Mouse (Mus musculus) embryonic facial prominence, embryonic 15.5 days (tissue): ENCODE data around the gene Tacc2. TPM values are rescaled to one million over a fixed set of nuclear protein-coding genes. Genes with fewer than 3 reads are reported as not detected.

ENCODE experiments used
- ATAC-seq: fragments of 200-750 bp; cut with Nextera tagmentation; 2 replicates; pipeline ENCODE4 v1.8.0; 2017; ENCODE audit warnings: low read depth, moderate TSS enrichment; ENCODE audit not compliant: insufficient number of reproducible peaks, low FRiP score, low TSS enrichment
- H3K27ac ChIP-seq: fragments of 300-500 bp; sonication (generic); replicated peaks from 2 replicates; pipeline ENCODE4 v1.5.1; 2015; ENCODE audit warnings: mild to moderate bottlenecking, inconsistent platforms
- H3K27me3 ChIP-seq: fragments of 300-500 bp; sonication (generic); 2 replicates; pipeline ENCODE4 v1.6.1; 2015; ENCODE audit warnings: inconsistent platforms
- H3K36me3 ChIP-seq: fragments of 300-500 bp; sonication (generic); 2 replicates; pipeline ENCODE4 v1.6.1; 2015; ENCODE audit warnings: mild to moderate bottlenecking, inconsistent platforms
- H3K4me1 ChIP-seq: fragments of 300-500 bp; sonication (generic); 2 replicates; pipeline ENCODE4 v1.6.1; 2015; ENCODE audit warnings: inconsistent platforms
- H3K4me2 ChIP-seq: fragments of 300-500 bp; sonication (generic); replicated peaks from 2 replicates; pipeline ENCODE4 v1.6.1; 2015; ENCODE audit warnings: mild to moderate bottlenecking, inconsistent platforms
- H3K4me3 ChIP-seq: fragments of 300-500 bp; sonication (generic); replicated peaks from 2 replicates; pipeline ENCODE4 v1.5.1; 2015; ENCODE audit warnings: mild to moderate bottlenecking, inconsistent platforms
- H3K9ac ChIP-seq: fragments of 300-500 bp; sonication (generic); 2 replicates; pipeline ENCODE4 v1.6.1; 2015; ENCODE audit warnings: inconsistent platforms
- H3K9me3 ChIP-seq: fragments of 300-500 bp; sonication (generic); replicated peaks from 2 replicates; pipeline ENCODE4 v1.6.1; 2016; ENCODE audit warnings: inconsistent platforms
- WGBS: fragments of 180-500 bp; shearing (Covaris S2); methylation state at CpG from one replicate; pipeline ENCODE4 v1.1.7; 2015; 5-methylcytosine and 5-hydroxymethylcytosine counted together
- polyA plus RNA-seq: library from polyadenylated mRNA; unstranded; fragments of >200 nt; fragmentation: Nextera tagmentation; extraction: Ambion mirVana; gene quantifications from 2 replicates; pipeline ENCODE4 v1.2.1, GENCODE M21; 2015

Gene Tacc2
- polyA plus RNA-seq, 1 experiment from 2014 or later, result 46.0 TPM

DNA sequence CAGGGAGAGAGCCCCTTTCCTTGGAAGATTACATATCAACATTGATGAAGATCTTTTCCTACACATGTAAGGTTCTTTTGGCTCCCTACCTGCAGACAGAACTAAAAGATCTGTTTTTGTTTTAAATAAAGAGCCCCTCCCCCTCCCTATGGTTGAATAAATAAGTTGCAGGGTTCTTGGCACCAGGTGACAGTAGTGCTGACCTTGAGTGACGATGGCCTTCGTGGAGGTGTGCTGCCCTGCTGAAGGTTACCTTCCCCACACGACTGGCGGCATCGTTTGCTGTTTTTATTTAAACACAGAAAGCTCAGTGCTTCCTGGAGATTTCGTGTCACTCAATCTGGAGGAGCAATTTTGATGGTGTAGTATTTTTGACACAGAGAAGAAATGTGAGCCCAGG lies 113.6 kb downstream of the Tacc2 start:
- peaks cover 63% of the 10 kb centered on the region for H3K4me1 ChIP-seq
- H3K4me2 ChIP-seq, result no peak overlapping the region
- no peak overlapping the region for H3K9ac ChIP-seq
- H3K36me3 ChIP-seq, result no peaks in the 10 kb centered on the region
- no peaks in the 10 kb centered on the region for H3K27me3 ChIP-seq
- H3K9me3 ChIP-seq, result no peaks in the 10 kb centered on the region
- 0 out of 2 replicates have a peak overlapping the region, but pooled peaks have one; percentile 11 for H3K27ac ChIP-seq
- H3K4me3 ChIP-seq, result no peak overlapping the region
- no peak for ATAC-seq
- 44% methylated on average over 6 of the region's 6 CpGs for WGBS

DNA sequence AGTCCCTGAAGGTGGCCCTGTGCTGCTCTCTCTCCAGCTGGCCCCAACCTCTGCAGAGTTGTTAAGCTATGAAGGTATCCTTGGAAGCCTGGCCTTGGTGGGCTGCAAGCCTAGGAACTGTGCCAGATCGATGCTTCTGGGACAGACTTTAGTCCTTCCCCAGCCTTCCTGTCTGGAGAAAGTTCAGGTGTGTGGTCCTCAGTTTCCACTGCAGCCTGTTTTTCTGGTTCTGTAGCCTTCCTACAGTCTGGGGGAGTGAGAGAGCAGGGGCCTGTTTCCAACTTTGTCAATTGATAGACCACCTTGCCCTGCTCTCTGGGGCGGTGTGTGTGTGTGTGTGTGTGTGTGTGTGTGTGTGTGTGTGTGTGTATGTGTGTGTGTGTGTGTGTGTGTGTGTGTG lies 114.7 kb downstream of the Tacc2 start:
- H3K4me3 ChIP-seq, result peak overlapping the region; percentile 63

DNA sequence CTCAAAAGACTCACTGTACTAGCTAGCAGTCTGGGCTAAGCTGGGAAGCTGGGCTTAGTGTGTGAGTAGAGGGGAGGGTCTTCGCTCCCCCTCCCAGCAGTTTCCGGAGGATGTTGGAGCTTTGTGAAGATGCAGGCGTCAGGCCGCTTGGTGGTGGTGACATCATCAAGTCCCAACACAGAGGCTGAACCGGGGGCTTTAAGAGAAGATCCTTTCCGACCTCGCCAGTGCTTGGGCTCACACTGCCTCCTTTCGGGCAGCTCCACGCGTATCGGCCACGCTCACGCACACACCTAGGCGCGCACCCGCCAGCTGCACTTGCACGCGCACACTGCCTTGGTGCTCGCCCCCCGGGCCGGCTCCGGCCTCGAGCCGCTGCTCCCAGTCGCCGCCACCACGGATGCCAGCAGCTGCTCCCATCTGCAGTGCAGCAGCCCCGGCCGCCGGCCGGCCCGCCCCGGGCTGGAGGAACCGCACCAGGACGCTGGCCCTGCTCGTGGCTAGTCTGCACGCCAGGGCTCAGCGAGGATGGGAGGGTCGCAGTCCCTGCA lies 115.2 kb downstream of the Tacc2 start:
- Histone ChIP-seq H3K36me3 (no peaks in the 10 kb centered on the region), H3K27ac (peak overlapping the region; percentile 93), H3K9ac (peak overlapping the region; percentile 66), H3K4me2 (peak overlapping the region; percentile 73), H3K27me3 (no peaks in the 10 kb centered on the region), H3K4me1 (peaks cover 70% of the 10 kb centered on the region), H3K9me3 (no peaks in the 10 kb centered on the region), H3K4me3 (peak overlapping the region; percentile 63)
- under 1% methylated on average over 39 of the region's 39 CpGs for whole genome bisulfite sequencing
- peak; percentile 82 for ATAC-seq

More for the DNA sequence above, 114.7 kb downstream of the Tacc2 start:
- Histone ChIP-seq H3K36me3 (no peaks in the 10 kb centered on the region), H3K27ac (peak overlapping the region; percentile 93), H3K4me1 (peaks cover 74% of the 10 kb centered on the region), H3K4me2 (peak overlapping the region; percentile 73; the same call in 1 of the 2 replicates), H3K27me3 (no peaks in the 10 kb centered on the region), H3K9me3 (no peaks in the 10 kb centered on the region), H3K9ac (no peak overlapping the region)
- WGBS, result 18% methylated on average over 2 of the region's 2 CpGs
- ATAC-seq, result no peak

DNA sequence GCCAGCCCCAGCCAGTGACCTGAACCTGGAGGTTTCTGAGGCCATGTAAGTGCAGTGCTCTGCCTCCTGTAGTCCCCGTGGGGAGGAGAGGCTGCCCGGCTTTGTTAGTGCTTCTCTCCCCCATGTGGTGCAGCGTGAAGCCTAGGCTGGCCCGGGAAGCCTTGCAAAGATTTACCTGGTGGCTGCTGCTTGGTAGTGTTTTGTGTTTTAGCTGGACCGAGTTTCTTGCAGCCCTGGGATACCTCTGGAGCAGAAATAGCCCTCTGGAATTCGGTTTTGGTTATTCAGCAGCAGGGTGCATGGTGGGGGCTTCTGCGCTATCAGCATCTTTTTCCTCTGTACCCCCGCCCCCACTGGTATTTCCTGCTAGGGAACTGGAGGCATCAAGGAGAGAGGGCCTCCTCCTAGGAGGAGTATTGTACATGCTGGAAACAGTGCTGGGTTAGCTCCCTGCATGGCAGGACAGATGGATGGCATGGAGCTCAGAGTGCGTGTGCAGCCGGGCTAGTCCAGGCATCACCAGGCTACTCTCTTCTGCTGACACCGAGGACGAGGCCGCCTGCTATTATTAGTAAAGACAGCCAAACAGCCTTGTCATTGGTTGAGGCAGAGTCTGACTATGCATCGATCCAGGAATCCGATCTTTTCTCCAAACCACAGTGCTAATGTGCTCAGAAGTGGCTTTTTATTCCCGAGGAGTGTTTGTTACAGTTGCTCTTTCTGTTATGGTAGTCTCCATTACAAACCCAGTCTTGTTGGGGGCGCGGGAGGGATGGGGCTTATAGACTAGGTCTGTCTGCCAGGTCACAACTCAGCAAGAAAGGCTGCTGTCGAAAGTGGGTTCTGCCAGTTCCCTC lies 115.9 kb downstream of the Tacc2 start:
- peaks cover 69% of the 10 kb centered on the region for H3K4me1 ChIP-seq

DNA sequence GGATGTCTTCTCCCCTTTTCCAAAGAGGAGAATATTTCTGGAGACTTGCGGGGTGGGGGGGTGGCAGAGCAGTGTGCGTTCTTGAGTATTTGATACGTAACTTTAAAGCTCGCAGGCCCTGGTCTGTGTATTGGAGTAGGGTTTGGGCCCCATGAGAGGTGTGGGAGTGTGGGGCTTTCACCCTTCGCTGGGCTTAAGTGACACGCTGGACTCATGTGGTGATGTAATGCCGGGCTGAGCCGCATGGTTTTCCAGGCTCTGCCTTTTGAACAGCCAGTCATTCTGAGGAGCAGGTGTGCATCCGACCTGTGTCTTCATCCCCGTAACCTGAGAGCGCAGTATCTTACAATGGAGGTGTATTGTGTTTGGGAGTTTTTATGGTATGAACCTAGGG lies 116.6 kb downstream of the Tacc2 start:
- Histone ChIP-seq H3K9me3 (no peaks in the 10 kb centered on the region), H3K9ac (peak overlapping the region; percentile 66; the same call in 1 of the 2 replicates), H3K4me2 (peak overlapping the region; percentile 73), H3K27me3 (no peaks in the 10 kb centered on the region), H3K4me3 (peak overlapping the region; percentile 63), H3K4me1 (peaks cover 74% of the 10 kb centered on the region), H3K27ac (peak overlapping the region; percentile 93), H3K36me3 (no peaks in the 10 kb centered on the region)
- no peak for ATAC-seq
- WGBS, result 17% methylated on average over 11 of the region's 11 CpGs

More for the DNA sequence above, 115.9 kb downstream of the Tacc2 start:
- Histone ChIP-seq H3K9ac (peak overlapping the region; percentile 66), H3K9me3 (no peaks in the 10 kb centered on the region), H3K27ac (peak overlapping the region; percentile 93), H3K27me3 (no peaks in the 10 kb centered on the region), H3K4me2 (peak overlapping the region; percentile 73), H3K36me3 (no peaks in the 10 kb centered on the region), H3K4me3 (peak overlapping the region; percentile 63)
- peak; percentile 55 for ATAC-seq
- WGBS, result 2% methylated on average over 19 of the region's 19 CpGs

DNA sequence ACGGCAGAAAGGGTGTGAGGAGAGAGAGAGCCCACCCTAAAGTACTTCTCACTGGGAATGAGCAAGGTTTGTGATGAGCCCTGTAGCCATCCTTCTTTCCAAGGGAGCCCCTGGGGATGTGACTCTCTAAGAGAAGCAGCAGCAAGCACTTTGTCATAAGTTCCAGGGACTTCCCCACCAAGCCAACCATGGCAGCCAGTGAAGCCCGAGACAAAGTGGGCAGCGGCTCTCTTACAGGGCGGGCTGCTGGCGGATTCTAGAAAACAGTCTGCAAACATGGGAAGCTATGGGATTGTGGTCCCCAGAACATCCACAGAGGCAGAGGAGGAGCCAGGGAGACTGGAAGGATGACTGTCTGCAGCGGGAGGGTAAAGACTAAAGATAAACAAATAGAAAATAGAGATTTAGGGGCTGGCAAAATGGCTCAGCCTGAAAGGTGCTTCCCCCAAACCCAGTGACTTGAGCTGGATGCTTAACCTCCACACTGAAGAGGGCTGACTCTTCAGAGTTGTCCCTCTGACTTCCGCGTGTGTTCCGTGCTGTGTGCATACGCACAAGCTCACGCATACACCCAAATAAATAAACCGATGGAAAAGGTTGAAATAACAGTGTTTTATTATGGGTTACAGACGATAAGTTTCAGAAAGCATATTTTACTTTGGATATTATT lies 118.6 kb downstream of the Tacc2 start:
- Histone ChIP-seq H3K4me1 (peaks cover 62% of the 10 kb centered on the region), H3K9me3 (no peaks in the 10 kb centered on the region), H3K9ac (no peak overlapping the region; the same call in 1 of the 2 replicates), H3K36me3 (0 out of 2 replicates have a peak, but pooled peaks cover 6% of the 10 kb centered on the region), H3K4me2 (0 out of 2 replicates have a peak overlapping the region, but pooled peaks have one; percentile 8), H3K27me3 (no peaks in the 10 kb centered on the region), H3K4me3 (no peak overlapping the region), H3K27ac (peak overlapping the region; percentile 60)
- WGBS, result 72% methylated on average over 13 of the region's 13 CpGs
- no peak for ATAC-seq

DNA sequence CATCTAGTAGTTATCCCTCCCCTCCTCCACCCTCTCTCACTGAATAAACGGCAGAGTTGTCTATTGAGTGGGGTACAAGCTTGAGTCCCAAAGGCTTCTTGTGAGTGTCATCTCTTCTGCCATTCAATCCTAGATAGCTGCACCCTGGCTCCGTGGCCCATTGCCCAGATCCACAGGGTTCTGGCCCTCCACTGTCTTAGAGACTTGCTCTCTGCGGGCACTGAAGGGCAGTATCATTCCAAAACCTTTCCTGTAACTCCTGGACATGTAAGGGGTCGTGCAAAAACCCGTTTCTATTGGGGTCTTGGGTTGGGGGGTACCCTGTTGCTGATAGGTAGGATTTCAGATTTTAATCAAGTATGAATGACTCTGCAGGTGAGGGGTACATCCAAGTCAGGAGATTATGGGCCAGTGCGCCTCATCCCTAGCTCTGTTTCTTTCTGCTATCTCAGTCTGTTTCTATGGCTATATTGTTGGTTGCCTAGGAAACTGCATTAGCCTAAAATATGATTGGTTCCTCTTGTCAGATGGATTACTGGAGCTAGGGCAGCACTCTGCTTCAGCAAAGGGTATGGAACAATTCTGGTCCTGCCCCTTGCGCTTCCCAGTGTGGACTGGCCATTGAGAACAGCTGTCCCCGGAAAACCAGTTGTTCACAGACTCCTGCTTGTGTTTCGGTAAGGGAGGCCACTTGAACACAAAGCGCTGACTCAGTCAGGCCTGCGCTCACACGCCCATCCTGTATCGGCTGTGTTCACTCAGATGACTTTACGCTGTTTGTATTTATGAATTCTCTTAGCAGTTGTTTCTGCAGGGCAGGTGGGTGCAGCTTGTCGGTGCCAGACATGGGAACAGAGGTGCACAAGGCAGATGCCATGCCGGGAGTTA lies 119.4 kb downstream of the Tacc2 start:
- Histone ChIP-seq H3K27me3 (no peaks in the 10 kb centered on the region), H3K4me1 (peaks cover 55% of the 10 kb centered on the region), H3K27ac (peak overlapping the region; percentile 51), H3K9me3 (no peaks in the 10 kb centered on the region), H3K4me2 (no peak overlapping the region), H3K36me3 (0 out of 2 replicates have a peak, but pooled peaks cover 6% of the 10 kb centered on the region), H3K9ac (no peak overlapping the region), H3K4me3 (no peak overlapping the region)
- no peak for ATAC-seq
- 72% methylated on average over 16 of the region's 16 CpGs for WGBS

DNA sequence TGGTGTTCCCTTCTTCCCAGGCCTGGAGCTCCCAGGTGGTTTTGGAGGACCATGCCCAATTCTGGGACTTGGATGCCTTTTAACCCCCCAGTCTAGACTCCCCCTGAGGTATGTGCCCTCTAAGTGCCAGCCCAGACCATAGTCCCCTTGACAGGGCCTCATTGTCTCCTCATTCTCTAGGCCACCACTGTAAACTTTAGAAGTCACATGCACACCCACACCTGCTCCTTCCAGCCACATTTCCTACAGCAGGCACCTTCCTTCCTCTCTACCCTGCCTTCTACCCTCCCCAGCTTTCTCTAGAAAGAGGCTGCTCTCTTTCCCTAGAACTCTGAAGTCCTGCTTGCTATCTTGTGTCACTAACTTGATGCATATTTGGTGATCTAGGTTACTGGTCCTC lies 121.2 kb downstream of the Tacc2 start:
- Histone ChIP-seq H3K36me3 (0 out of 2 replicates have a peak, but pooled peaks cover 20% of the 10 kb centered on the region), H3K27me3 (no peaks in the 10 kb centered on the region), H3K9ac (no peak overlapping the region), H3K4me2 (no peak overlapping the region), H3K4me3 (no peak overlapping the region), H3K9me3 (no peaks in the 10 kb centered on the region), H3K27ac (no peak overlapping the region), H3K4me1 (peaks cover 43% of the 10 kb centered on the region)
- no peak for ATAC-seq

DNA sequence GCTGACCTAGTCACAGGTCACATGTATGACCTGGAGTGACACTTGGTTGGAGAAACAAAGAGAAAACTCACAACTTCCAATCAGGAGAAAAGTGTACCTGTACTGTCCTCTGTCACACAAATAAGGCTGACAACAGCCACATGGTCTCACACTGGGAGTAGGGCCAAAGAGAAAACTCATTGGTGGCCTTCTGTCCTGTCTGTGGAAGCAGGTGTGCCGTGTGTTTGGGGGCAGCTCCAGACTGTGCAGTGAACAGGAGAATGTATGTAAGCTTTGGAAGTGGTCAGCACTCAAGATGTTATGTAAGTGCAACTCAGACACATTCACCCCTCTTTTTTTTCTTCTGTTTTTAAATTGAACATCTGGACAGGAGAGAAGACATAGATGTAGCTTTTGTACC lies 124.1 kb downstream of the Tacc2 start:
- 84% methylated on average over 1 of the region's 1 CpGs for WGBS
- H3K4me1 ChIP-seq, result peaks cover 15% of the 10 kb centered on the region
- H3K9ac ChIP-seq, result no peak overlapping the region
- no peaks in the 10 kb centered on the region for H3K9me3 ChIP-seq
- H3K4me3 ChIP-seq, result no peak overlapping the region
- H3K27ac ChIP-seq, result no peak overlapping the region
- no peak overlapping the region for H3K4me2 ChIP-seq
- no peaks in the 10 kb centered on the region for H3K27me3 ChIP-seq
- 0 out of 2 replicates have a peak, but pooled peaks cover 20% of the 10 kb centered on the region for H3K36me3 ChIP-seq
- ATAC-seq, result no peak

DNA sequence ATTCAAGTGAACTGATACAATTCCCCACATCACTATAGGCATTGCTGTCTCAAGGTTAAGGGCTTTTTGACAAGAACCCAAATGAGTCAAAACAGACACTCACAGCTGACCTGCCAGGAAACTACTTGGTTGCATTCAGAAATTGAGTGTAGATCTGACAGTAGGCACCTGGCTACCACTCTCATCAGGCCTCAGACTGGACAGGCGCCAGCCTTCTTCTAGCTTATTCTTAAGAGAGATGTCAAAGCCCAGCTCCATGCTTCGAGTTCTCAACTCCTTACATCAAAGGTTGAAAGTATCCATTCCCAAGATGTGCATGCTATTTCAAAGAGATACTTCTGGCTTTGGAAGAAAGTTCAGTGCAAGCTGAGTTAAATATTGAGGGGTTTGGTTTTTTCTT lies 128.0 kb downstream of the Tacc2 start:
- Histone ChIP-seq H3K9me3 (no peaks in the 10 kb centered on the region), H3K4me1 (peaks cover 23% of the 10 kb centered on the region), H3K27ac (no peak overlapping the region), H3K9ac (no peak overlapping the region), H3K27me3 (no peaks in the 10 kb centered on the region), H3K36me3 (0 out of 2 replicates have a peak, but pooled peaks cover 14% of the 10 kb centered on the region), H3K4me3 (no peak overlapping the region), H3K4me2 (no peak overlapping the region)
- 83% methylated on average over 2 of the region's 2 CpGs for WGBS
- ATAC-seq, result no peak
